Mouse (Mus musculus) forebrain, embryonic 16.5 days (tissue): ENCODE results near the gene Tm4sf19. TPM values are rescaled to one million over a fixed set of nuclear protein-coding genes. Genes with fewer than 3 reads are reported as not detected.
A peak's percentile ranks its signal among the peaks of the same experiment; 100 is the strongest.

Experiments used
- ATAC-seq: fragments of 200-750 bp; cut with Nextera tagmentation; 2 replicates; pipeline ENCODE4 v1.8.0; 2017; ENCODE audit warnings: mild to moderate bottlenecking, moderate library complexity
- H3K27ac ChIP-seq: fragments of 300-500 bp; sonication (generic); 2 replicates; pipeline ENCODE4 v1.5.1; 2014; ENCODE audit warnings: low read length, control low read depth
- H3K27me3 ChIP-seq: fragments of 300-500 bp; sonication (generic); replicated peaks from 2 replicates; pipeline ENCODE4 v1.6.1; 2014; ENCODE audit warnings: low read length; ENCODE audit not compliant: control insufficient read depth, insufficient read depth
- H3K36me3 ChIP-seq: fragments of 300-500 bp; sonication (generic); 2 replicates; pipeline ENCODE4 v1.6.1; 2014; ENCODE audit not compliant: control insufficient read depth, insufficient read depth
- H3K4me1 ChIP-seq: fragments of 300-500 bp; sonication (generic); replicated peaks from 2 replicates; pipeline ENCODE4 v1.6.1; 2014; ENCODE audit warnings: low read length; ENCODE audit not compliant: control insufficient read depth, insufficient read depth
- H3K4me2 ChIP-seq: fragments of 300-500 bp; sonication (generic); 2 replicates; pipeline ENCODE4 v1.6.1; 2014; ENCODE audit warnings: mild to moderate bottlenecking, low read length, control low read depth
- H3K4me3 ChIP-seq: fragments of 300-500 bp; sonication (generic); replicated peaks from 2 replicates; pipeline ENCODE4 v1.5.1; 2014; ENCODE audit warnings: mild to moderate bottlenecking, low read length, control low read depth
- H3K9ac ChIP-seq: fragments of 300-500 bp; sonication (generic); replicated peaks from 2 replicates; pipeline ENCODE4 v1.6.1; 2014; ENCODE audit warnings: low read depth, low read length, control low read depth
- H3K9me3 ChIP-seq: fragments of 300-500 bp; sonication (generic); 2 replicates; pipeline ENCODE4 v1.6.1; 2016; ENCODE audit warnings: low read length; ENCODE audit not compliant: control insufficient read depth
- WGBS: fragments of 180-500 bp; shearing (Covaris S2); extraction: QIAGEN DNeasy Blood & Tissue Kit; methylation state at CpG from one replicate; pipeline ENCODE4 v1.1.7; 2014; 5-methylcytosine and 5-hydroxymethylcytosine counted together
- polyA plus RNA-seq: library from polyadenylated mRNA; unstranded; fragments of >200 nt; fragmentation: Nextera tagmentation; extraction: Ambion mirVana; gene quantifications from 2 replicates; pipeline ENCODE4 v1.2.1, GENCODE M21; 2015

Gene Tm4sf19
- polyA plus RNA-seq, 1 experiment from 2014 or later: not detected

GRCm38 (mm10) chr16:32417457-32417856 lies 17.2 kb downstream of the Tm4sf19 start:
- no peaks in the 10 kb centered on the region for H3K27me3 ChIP-seq
- no peak overlapping the region for H3K27ac ChIP-seq
- H3K4me2 ChIP-seq: no peak overlapping the region
- no peak overlapping the region for H3K9ac ChIP-seq
- H3K4me1 ChIP-seq: peaks cover 10% of the 10 kb centered on the region
- H3K36me3 ChIP-seq: no peaks in the 10 kb centered on the region
- ATAC-seq: no peak
- 62% methylated on average over 1 of the region's 1 CpGs for WGBS
- no peak overlapping the region for H3K4me3 ChIP-seq
- H3K9me3 ChIP-seq: no peaks in the 10 kb centered on the region

- peak; percentile 95 for ATAC-seq
- no peaks in the 10 kb centered on the region for H3K27me3 ChIP-seq
- WGBS: 1% methylated on average over 45 of the region's 45 CpGs
- peak within 1 kb of the TSS; percentile 70 for H3K4me3 ChIP-seq
- no peaks in the 10 kb centered on the region for H3K36me3 ChIP-seq
- H3K4me1 ChIP-seq: peaks cover 10% of the 10 kb centered on the region
- H3K9me3 ChIP-seq: no peaks in the 10 kb centered on the region
- H3K9ac ChIP-seq: peak within 1 kb of the TSS; percentile 76
- H3K4me2 ChIP-seq: peak within 1 kb of the TSS; percentile 81
- H3K27ac ChIP-seq: peak within 1 kb of the TSS; percentile 85
These were observed 19.5 kb downstream of the Tm4sf19 start, which contains the start of gene Tctex1d2 for GRCm38 (mm10) chr16:32419517-32420483. Gene Tctex1d2, plus strand, starts transcription at chr16:32419702.

- no peaks in the 10 kb centered on the region for H3K9me3 ChIP-seq
- ATAC-seq: no peak
- H3K4me1 ChIP-seq: peaks cover 14% of the 10 kb centered on the region
- H3K9ac ChIP-seq: no peak overlapping the region
- H3K27ac ChIP-seq: no peak overlapping the region
- H3K36me3 ChIP-seq: no peaks in the 10 kb centered on the region
- no peak overlapping the region for H3K4me2 ChIP-seq
- H3K27me3 ChIP-seq: no peaks in the 10 kb centered on the region
- no peak overlapping the region for H3K4me3 ChIP-seq
- 93% methylated on average over 3 of the region's 3 CpGs for WGBS
These were observed 27.2 kb downstream of the Tm4sf19 start for GRCm38 (mm10) chr16:32427506-32427905.

GRCm38 (mm10) chr16:32430474-32431046 lies 30.3 kb downstream of the Tm4sf19 start, which contains the start of gene Pcyt1a:
Gene Pcyt1a, plus strand, starts transcription at chr16:32430921.
- Histone ChIP-seq H3K4me2 (peak within 1 kb of the TSS; percentile 91), H3K9ac (peak within 1 kb of the TSS; percentile 75)
- WGBS: 0% methylated on average over 52 of the region's 54 CpGs

GRCm38 (mm10) chr16:32431047-32431591 lies 30.8 kb downstream of the Tm4sf19 start:
- Histone ChIP-seq H3K27ac (peak overlapping the region; percentile 90), H3K4me2 (peak overlapping the region; percentile 91), H3K4me1 (peaks cover 14% of the 10 kb centered on the region), H3K36me3 (no peaks in the 10 kb centered on the region), H3K27me3 (no peaks in the 10 kb centered on the region), H3K4me3 (peak overlapping the region; percentile 95), H3K9ac (peak overlapping the region; percentile 75), H3K9me3 (no peaks in the 10 kb centered on the region)
- ATAC-seq: peak; percentile 61
- WGBS: 3% methylated on average over 28 of the region's 28 CpGs

More at GRCm38 (mm10) chr16:32430474-32431046, 30.3 kb downstream of the Tm4sf19 start, which contains the start of gene Pcyt1a:
- Histone ChIP-seq H3K4me3 (peak within 1 kb of the TSS; percentile 95), H3K36me3 (no peaks in the 10 kb centered on the region), H3K9me3 (no peaks in the 10 kb centered on the region), H3K27ac (peak within 1 kb of the TSS; percentile 90), H3K4me1 (peaks cover 14% of the 10 kb centered on the region), H3K27me3 (no peaks in the 10 kb centered on the region)
- ATAC-seq: peak; percentile 99

GRCm38 (mm10) chr16:32431926-32432325 lies 31.6 kb downstream of the Tm4sf19 start:
- Histone ChIP-seq H3K27me3 (no peaks in the 10 kb centered on the region), H3K36me3 (no peaks in the 10 kb centered on the region), H3K9ac (no peak overlapping the region), H3K9me3 (no peaks in the 10 kb centered on the region), H3K27ac (no peak overlapping the region), H3K4me1 (peaks cover 14% of the 10 kb centered on the region), H3K4me2 (peak overlapping the region; percentile 91), H3K4me3 (no peak overlapping the region)
- 93% methylated on average over 1 of the region's 1 CpGs for WGBS
- ATAC-seq: no peak

GRCm38 (mm10) chr16:32433138-32433537 lies 32.8 kb downstream of the Tm4sf19 start:
- Histone ChIP-seq H3K9ac (no peak overlapping the region), H3K27me3 (no peaks in the 10 kb centered on the region), H3K4me1 (peaks cover 14% of the 10 kb centered on the region), H3K9me3 (no peaks in the 10 kb centered on the region), H3K4me2 (no peak overlapping the region), H3K36me3 (no peaks in the 10 kb centered on the region), H3K4me3 (no peak overlapping the region), H3K27ac (no peak overlapping the region)
- WGBS: 82% methylated on average over 2 of the region's 2 CpGs
- ATAC-seq: no peak

- WGBS: 64% methylated on average over 6 of the region's 6 CpGs
- Histone ChIP-seq H3K27ac (no peak overlapping the region), H3K9me3 (no peaks in the 10 kb centered on the region), H3K4me1 (peaks cover 14% of the 10 kb centered on the region), H3K27me3 (no peaks in the 10 kb centered on the region), H3K4me2 (no peak overlapping the region), H3K4me3 (no peak overlapping the region), H3K36me3 (no peaks in the 10 kb centered on the region), H3K9ac (no peak overlapping the region)
- no peak for ATAC-seq
These were observed 33.8 kb downstream of the Tm4sf19 start for GRCm38 (mm10) chr16:32434066-32434465.

GRCm38 (mm10) chr16:32434691-32435090 lies 34.4 kb downstream of the Tm4sf19 start:
- Histone ChIP-seq H3K4me2 (no peak overlapping the region), H3K4me3 (no peak overlapping the region), H3K9me3 (no peaks in the 10 kb centered on the region), H3K4me1 (peaks cover 14% of the 10 kb centered on the region), H3K27ac (no peak overlapping the region), H3K9ac (no peak overlapping the region), H3K27me3 (no peaks in the 10 kb centered on the region), H3K36me3 (no peaks in the 10 kb centered on the region)
- no peak for ATAC-seq
